Mouse (Mus musculus): Measurements from ENCODE around the gene Fbxo24.

Gene Fbxo24

GRCm38 (mm10) chr5:137628498-137629305 lies at the start of gene Fbxo24, which contains the start of the genes Lrch4 and Gm20605:
Fbxo24 (minus strand) TSS chr5:137629002.
Lrch4 (plus strand) TSS chr5:137629121.
Gm20605 (plus strand) TSS chr5:137629175.
- peak; percentile 99 for DNase-seq

- no peak for DNase-seq
These were observed 49.1 kb upstream of the Fbxo24 start for GRCm38 (mm10) chr5:137677859-137678258.

- DNase-seq, result no peak
These were observed 46.0 kb upstream of the Fbxo24 start for GRCm38 (mm10) chr5:137674786-137675185.

- DNase-seq, result no peak
These were observed 44.2 kb upstream of the Fbxo24 start for GRCm38 (mm10) chr5:137673015-137673414.

- no peak for DNase-seq
These were observed 43.6 kb upstream of the Fbxo24 start for GRCm38 (mm10) chr5:137672361-137672760.

- no peak for DNase-seq
These were observed 42.8 kb upstream of the Fbxo24 start for GRCm38 (mm10) chr5:137671443-137672240.

GRCm38 (mm10) chr5:137670240-137670639 lies 41.4 kb upstream of the Fbxo24 start:
- DNase-seq, result peak; percentile 52

- DNase-seq, result no peak
These were observed 40.2 kb upstream of the Fbxo24 start for GRCm38 (mm10) chr5:137668971-137669370.

- DNase-seq, result no peak
These were observed 34.3 kb upstream of the Fbxo24 start for GRCm38 (mm10) chr5:137663057-137663456.

- DNase-seq, result no peak
These were observed 31.4 kb upstream of the Fbxo24 start for GRCm38 (mm10) chr5:137660064-137660688.

- peak; percentile 66 for DNase-seq
These were observed 28.2 kb upstream of the Fbxo24 start for GRCm38 (mm10) chr5:137656977-137657376.

- no peak for DNase-seq
These were observed 25.9 kb upstream of the Fbxo24 start for GRCm38 (mm10) chr5:137654746-137655145.

GRCm38 (mm10) chr5:137653366-137653765 lies 24.6 kb upstream of the Fbxo24 start:
- DNase-seq, result no peak

GRCm38 (mm10) chr5:137652474-137652873 lies 23.7 kb upstream of the Fbxo24 start:
- peak; percentile 69 for DNase-seq

GRCm38 (mm10) chr5:137649669-137650571 lies 21.1 kb upstream of the Fbxo24 start:
- no peak for DNase-seq

GRCm38 (mm10) chr5:137649251-137649650 lies 20.4 kb upstream of the Fbxo24 start:
- no peak for DNase-seq

- DNase-seq, result no peak
These were observed 19.2 kb upstream of the Fbxo24 start for GRCm38 (mm10) chr5:137647827-137648601.

GRCm38 (mm10) chr5:137645652-137646091 lies 16.9 kb upstream of the Fbxo24 start, which contains the start of gene Irs3:
Irs3 (minus strand) TSS chr5:137645714.
- no peak for DNase-seq

- DNase-seq, result no peak
These were observed 16.4 kb upstream of the Fbxo24 start for GRCm38 (mm10) chr5:137645091-137645651.

- no peak for DNase-seq
These were observed 15.7 kb upstream of the Fbxo24 start for GRCm38 (mm10) chr5:137644484-137644883.

- no peak for DNase-seq
These were observed 14.1 kb upstream of the Fbxo24 start for GRCm38 (mm10) chr5:137642886-137643285.
